Mouse (Mus musculus): Measurements from ENCODE around the gene Slc13a2. TPM values are rescaled to one million over a fixed set of nuclear protein-coding genes. Genes with fewer than 3 reads are reported as not detected.

Slc13a2 gene
- polyA plus RNA-seq, 1 experiment from 2014 or later = 0.12 TPM

GRCm38 (mm10) chr11:78363309-78364007, 58.6 kb downstream of the Slc13a2 start:
- Histone ChIP-seq H3K9ac (ENCODE audit: low read length) (no peak overlapping the region), H3K27ac (ENCODE audit: low read depth) (no peak overlapping the region), H3K4me1 (replicated peaks; ENCODE audit: control insufficient read depth, insufficient read depth, low read length) (no peaks in the 10 kb centered on the region), H3K27me3 (replicated peaks; ENCODE audit: control insufficient read depth, insufficient read depth, low read length) (no peaks in the 10 kb centered on the region), H3K36me3 (ENCODE audit: control insufficient read depth, insufficient read depth, low read length) (no peaks in the 10 kb centered on the region), H3K4me3 (ENCODE audit: low read depth, low read length) (no peak overlapping the region), H3K4me2 (ENCODE audit: low read length) (no peak overlapping the region), H3K9me3 (ENCODE audit: control insufficient read depth, low read length) (no peaks in the 10 kb centered on the region)
- DNase-seq (ENCODE audit: low spot score) = no peak
- ATAC-seq (replicated peaks; ENCODE audit: low FRiP score, low TSS enrichment, low read depth) = no peak
- WGBS = 67% methylated on average over 13 of the region's 13 CpGs

- WGBS = 47% methylated on average over 2 of the region's 2 CpGs
Observed at GRCm38 (mm10) chr11:78360789-78361131, 61.3 kb downstream of the Slc13a2 start.

GRCm38 (mm10) chr11:78360125-78360788, 61.8 kb downstream of the Slc13a2 start:
- WGBS = 12% methylated on average over 13 of the region's 13 CpGs
- H3K27me3 ChIP-seq (replicated peaks; ENCODE audit: control insufficient read depth, insufficient read depth, low read length) = no peaks in the 10 kb centered on the region
- no peaks in the 10 kb centered on the region for H3K9me3 ChIP-seq (ENCODE audit: control insufficient read depth, low read length)
- ATAC-seq (replicated peaks; ENCODE audit: low FRiP score, low TSS enrichment, low read depth) (peak; percentile 64; the same call in 1 of the 2 replicates), DNase-seq (ENCODE audit: low spot score) (peak; percentile 85)
- H3K4me3 ChIP-seq (ENCODE audit: low read depth, low read length) = peak overlapping the region; percentile 31; the same call in 1 of the 2 replicates
- no peaks in the 10 kb centered on the region for H3K4me1 ChIP-seq (replicated peaks; ENCODE audit: control insufficient read depth, insufficient read depth, low read length)
- peak overlapping the region; percentile 55 for H3K4me2 ChIP-seq (ENCODE audit: low read length)
- no peak overlapping the region for H3K27ac ChIP-seq (ENCODE audit: low read depth)
- H3K36me3 ChIP-seq (ENCODE audit: control insufficient read depth, insufficient read depth, low read length) = no peaks in the 10 kb centered on the region
- H3K9ac ChIP-seq (ENCODE audit: low read length) = no peak overlapping the region

More at GRCm38 (mm10) chr11:78360789-78361131, 61.3 kb downstream of the Slc13a2 start:
- H3K4me3 ChIP-seq (ENCODE audit: low read depth, low read length) = no peak overlapping the region
- peak; percentile 8; the same call in 1 of the 2 replicates for ATAC-seq (replicated peaks; ENCODE audit: low FRiP score, low TSS enrichment, low read depth)
- H3K4me1 ChIP-seq (replicated peaks; ENCODE audit: control insufficient read depth, insufficient read depth, low read length) = no peaks in the 10 kb centered on the region
- H3K4me2 ChIP-seq (ENCODE audit: low read length) = no peak overlapping the region
- no peaks in the 10 kb centered on the region for H3K27me3 ChIP-seq (replicated peaks; ENCODE audit: control insufficient read depth, insufficient read depth, low read length)
- DNase-seq (ENCODE audit: low spot score) = no peak
- no peaks in the 10 kb centered on the region for H3K9me3 ChIP-seq (ENCODE audit: control insufficient read depth, low read length)
- H3K9ac ChIP-seq (ENCODE audit: low read length) = no peak overlapping the region
- no peaks in the 10 kb centered on the region for H3K36me3 ChIP-seq (ENCODE audit: control insufficient read depth, insufficient read depth, low read length)
- H3K27ac ChIP-seq (ENCODE audit: low read depth) = no peak overlapping the region

- H3K9me3 ChIP-seq (ENCODE audit: control insufficient read depth, low read length) = no peaks in the 10 kb centered on the region
- H3K27me3 ChIP-seq (replicated peaks; ENCODE audit: control insufficient read depth, insufficient read depth, low read length) = no peaks in the 10 kb centered on the region
- no peak overlapping the region for H3K9ac ChIP-seq (ENCODE audit: low read length)
- DNase-seq (ENCODE audit: low spot score) = no peak
- no peaks in the 10 kb centered on the region for H3K4me1 ChIP-seq (replicated peaks; ENCODE audit: control insufficient read depth, insufficient read depth, low read length)
- no peak overlapping the region for H3K4me3 ChIP-seq (ENCODE audit: low read depth, low read length)
- no peak for ATAC-seq (replicated peaks; ENCODE audit: low FRiP score, low TSS enrichment, low read depth)
- H3K36me3 ChIP-seq (ENCODE audit: control insufficient read depth, insufficient read depth, low read length) = no peaks in the 10 kb centered on the region
- no peak overlapping the region for H3K4me2 ChIP-seq (ENCODE audit: low read length)
- WGBS = 14% methylated on average over 22 of the region's 22 CpGs
- no peak overlapping the region for H3K27ac ChIP-seq (ENCODE audit: low read depth)
Observed at GRCm38 (mm10) chr11:78358330-78359007, 63.5 kb downstream of the Slc13a2 start.

GRCm38 (mm10) chr11:78355471-78356238, 66.4 kb downstream of the Slc13a2 start:
- peak; percentile 88 for DNase-seq (ENCODE audit: low spot score)
- no peaks in the 10 kb centered on the region for H3K9me3 ChIP-seq (ENCODE audit: control insufficient read depth, low read length)
- no peaks in the 10 kb centered on the region for H3K4me1 ChIP-seq (replicated peaks; ENCODE audit: control insufficient read depth, insufficient read depth, low read length)
- H3K27me3 ChIP-seq (replicated peaks; ENCODE audit: control insufficient read depth, insufficient read depth, low read length) = no peaks in the 10 kb centered on the region
- H3K4me3 ChIP-seq (ENCODE audit: low read depth, low read length) = no peak overlapping the region
- no peaks in the 10 kb centered on the region for H3K36me3 ChIP-seq (ENCODE audit: control insufficient read depth, insufficient read depth, low read length)
- H3K9ac ChIP-seq (ENCODE audit: low read length) = no peak overlapping the region
- 36% methylated on average over 4 of the region's 4 CpGs for WGBS
- H3K4me2 ChIP-seq (ENCODE audit: low read length) = no peak overlapping the region
- H3K27ac ChIP-seq (ENCODE audit: low read depth) = no peak overlapping the region
- no peak for ATAC-seq (replicated peaks; ENCODE audit: low FRiP score, low TSS enrichment, low read depth)

DNA sequence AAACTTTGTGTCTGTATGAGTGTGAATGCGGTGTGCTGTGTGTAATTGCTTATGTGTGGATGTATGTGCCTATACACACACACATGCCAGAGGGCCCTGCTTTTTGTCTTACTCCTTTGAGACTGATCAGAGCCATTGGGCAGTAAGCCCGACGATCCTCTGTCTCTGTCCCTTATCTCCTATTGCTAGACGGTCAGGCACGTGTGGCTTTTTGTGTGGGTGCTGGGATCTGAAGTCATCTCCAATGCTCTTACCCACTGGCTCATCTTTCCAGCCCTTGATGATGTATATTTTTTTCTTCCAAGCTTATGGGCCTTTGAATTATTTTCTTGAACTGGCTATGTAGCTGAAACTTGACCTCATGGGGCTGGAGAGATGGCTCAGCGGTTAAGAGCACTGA, 67.1 kb downstream of the Slc13a2 start:
- H3K4me2 ChIP-seq (ENCODE audit: low read length) = no peak overlapping the region
- H3K27me3 ChIP-seq (replicated peaks; ENCODE audit: control insufficient read depth, insufficient read depth, low read length) = no peaks in the 10 kb centered on the region
- ATAC-seq (replicated peaks; ENCODE audit: low FRiP score, low TSS enrichment, low read depth) (no peak), DNase-seq (ENCODE audit: low spot score) (no peak)
- 84% methylated on average over 6 of the region's 6 CpGs for WGBS
- H3K9ac ChIP-seq (ENCODE audit: low read length) = no peak overlapping the region
- no peak overlapping the region for H3K27ac ChIP-seq (ENCODE audit: low read depth)
- 0 out of 2 replicates have a peak, but pooled peaks cover 2% of the 10 kb centered on the region for H3K4me1 ChIP-seq (replicated peaks; ENCODE audit: control insufficient read depth, insufficient read depth, low read length)
- no peaks in the 10 kb centered on the region for H3K9me3 ChIP-seq (ENCODE audit: control insufficient read depth, low read length)
- H3K36me3 ChIP-seq (ENCODE audit: control insufficient read depth, insufficient read depth, low read length) = no peaks in the 10 kb centered on the region
- no peak overlapping the region for H3K4me3 ChIP-seq (ENCODE audit: low read depth, low read length)

DNA sequence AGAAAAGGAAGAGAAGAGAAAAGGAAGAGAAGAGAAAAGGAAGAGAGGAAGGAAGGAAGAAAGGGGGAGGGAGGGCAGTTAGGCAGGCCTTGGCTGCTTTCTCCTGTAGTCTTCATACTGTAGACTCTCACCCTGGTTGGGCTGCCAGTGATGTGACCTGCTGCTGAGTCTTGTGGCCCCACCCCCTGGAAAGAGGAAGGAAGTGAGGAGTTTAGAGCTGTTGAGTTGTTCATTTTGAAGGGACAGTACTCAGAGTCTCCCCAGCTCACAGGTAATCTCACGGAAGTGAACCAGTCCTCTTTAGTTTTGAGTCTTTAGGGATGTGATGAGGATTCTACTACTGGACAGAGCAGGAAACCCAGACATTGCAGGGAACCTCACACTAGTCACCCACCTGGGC, 68.9 kb downstream of the Slc13a2 start:
- no peak overlapping the region for H3K4me2 ChIP-seq (ENCODE audit: low read length)
- 84% methylated on average over 1 of the region's 1 CpGs for WGBS
- no peaks in the 10 kb centered on the region for H3K9me3 ChIP-seq (ENCODE audit: control insufficient read depth, low read length)
- no peak overlapping the region for H3K9ac ChIP-seq (ENCODE audit: low read length)
- no peaks in the 10 kb centered on the region for H3K27me3 ChIP-seq (replicated peaks; ENCODE audit: control insufficient read depth, insufficient read depth, low read length)
- DNase-seq (ENCODE audit: low spot score) (no peak), ATAC-seq (replicated peaks; ENCODE audit: low FRiP score, low TSS enrichment, low read depth) (no peak)
- H3K4me1 ChIP-seq (replicated peaks; ENCODE audit: control insufficient read depth, insufficient read depth, low read length) = peaks cover 7% of the 10 kb centered on the region; the same call in 1 of the 2 replicates
- no peak overlapping the region for H3K27ac ChIP-seq (ENCODE audit: low read depth)
- peaks cover 11% of the 10 kb centered on the region; the same call in 1 of the 2 replicates for H3K36me3 ChIP-seq (ENCODE audit: control insufficient read depth, insufficient read depth, low read length)
- H3K4me3 ChIP-seq (ENCODE audit: low read depth, low read length) = no peak overlapping the region

All from intestine, embryonic 14.5 days (tissue).